Mouse (Mus musculus): ENCODE measurements around the gene Syne2.

Gene Syne2

DNA sequence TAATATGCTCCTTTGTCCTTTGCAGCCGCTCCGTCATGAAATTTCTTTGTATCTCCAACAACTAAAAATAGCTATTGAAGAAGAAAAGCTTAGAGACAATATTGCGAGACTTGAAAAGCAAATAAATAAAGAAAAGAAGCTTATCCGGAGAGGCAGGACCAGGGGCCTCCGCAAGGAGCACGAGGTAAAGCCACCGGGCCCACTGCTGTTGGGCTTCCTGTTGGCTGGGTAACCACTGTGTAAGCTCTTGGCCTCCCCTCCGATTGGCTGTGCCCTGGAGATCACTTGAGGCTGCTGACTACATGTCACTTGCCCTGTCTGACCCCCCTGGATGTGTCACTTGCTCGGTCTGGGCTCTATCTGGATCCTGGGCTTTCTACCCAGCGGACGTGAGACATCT is 105.0 kb downstream of the Syne2 start:
- in situ Hi-C loops (cut with MboI, MseI), result loop anchor here in 1 of 2 experiments (10.0 kb wide), 1 partner anchor 1248 kb away; no protein-coding TSS in a partner anchor

DNA sequence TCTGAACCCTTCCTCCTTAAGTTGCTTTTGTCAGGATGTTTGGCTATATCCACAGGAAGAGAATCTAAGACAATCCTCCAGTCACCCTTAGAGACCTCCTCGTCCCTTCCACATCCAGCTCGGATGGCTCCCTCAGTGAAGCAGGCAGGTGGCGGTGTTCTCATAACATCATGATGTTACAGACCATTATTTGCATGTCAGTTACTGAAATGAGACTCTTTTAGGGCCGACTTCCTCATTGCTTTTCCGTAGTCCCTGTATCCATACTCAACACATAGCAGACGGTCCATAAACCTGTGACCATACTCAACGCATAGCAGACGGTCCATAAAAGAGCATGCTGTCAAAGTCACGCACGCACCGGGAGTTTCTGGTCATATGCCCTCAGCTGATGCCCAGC is 106.9 kb downstream of the Syne2 start:
- in situ Hi-C loops (cut with MboI, MseI), result loop anchor here in 1 of 2 experiments (10.0 kb wide), 1 partner anchor 1250 kb away; no protein-coding TSS in a partner anchor

DNA sequence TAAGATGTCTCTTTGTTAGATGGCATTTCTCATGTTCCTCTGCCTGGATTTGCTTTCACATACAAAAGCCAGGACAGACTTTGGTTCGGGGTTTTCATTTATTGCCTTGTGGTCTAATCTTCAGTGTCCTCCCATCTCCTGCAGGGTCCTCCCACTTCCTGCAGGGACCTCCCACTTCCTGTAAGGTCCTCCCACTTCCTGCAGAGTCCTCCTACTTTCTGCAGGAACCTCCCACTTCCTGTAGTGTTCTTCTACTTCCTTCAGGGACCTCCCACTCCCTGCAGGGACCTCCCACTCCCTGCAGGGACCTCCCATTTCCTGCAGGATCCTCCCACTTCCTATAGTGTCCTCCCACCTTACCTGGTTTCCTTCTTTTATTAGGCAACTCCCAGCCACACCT is 109.7 kb downstream of the Syne2 start:
- in situ Hi-C loops (cut with MboI, MseI), result loop anchor here in 1 of 2 experiments (10.0 kb wide), 1 partner anchor 1253 kb away; no protein-coding TSS in a partner anchor

DNA sequence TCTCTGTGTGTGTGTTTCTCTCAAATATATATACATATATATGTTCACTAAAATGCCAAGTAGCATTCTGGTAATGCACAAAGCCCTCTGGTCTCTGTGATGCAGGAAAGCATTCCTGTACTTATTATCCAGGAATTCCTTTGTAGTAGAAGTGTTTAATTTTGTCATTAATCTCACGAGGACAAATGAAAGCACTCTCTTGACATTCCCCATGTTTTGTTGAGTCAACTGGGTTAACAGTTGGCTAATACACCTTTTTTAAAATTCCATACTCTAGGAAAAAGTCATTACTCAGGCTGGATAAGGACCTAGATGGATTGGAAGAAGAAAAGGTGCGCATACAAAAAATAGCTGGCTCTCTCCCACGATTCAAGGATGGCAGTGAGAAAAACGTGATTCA is 115.6 kb downstream of the Syne2 start:
- in situ Hi-C loops (cut with MboI, MseI), result no loop called here

DNA sequence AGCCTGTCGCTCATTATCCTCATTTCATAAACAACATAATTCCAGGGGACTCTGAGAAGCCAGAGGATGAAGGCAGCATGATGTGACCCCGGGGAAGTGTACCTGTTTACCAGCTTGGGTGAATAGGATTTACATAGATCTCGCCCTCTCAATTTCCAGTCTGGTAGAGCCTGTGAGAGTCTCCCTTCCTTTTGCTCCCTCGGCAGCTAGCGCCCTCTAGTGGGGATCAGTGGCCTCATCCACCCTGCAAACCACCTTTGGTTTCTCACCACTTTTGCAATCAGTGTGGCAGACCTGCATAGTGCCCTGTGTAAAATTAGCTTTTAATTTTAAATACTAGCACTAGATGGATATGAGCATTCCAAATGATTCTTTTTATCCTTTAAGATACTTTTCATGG is 133.4 kb downstream of the Syne2 start:
- in situ Hi-C loops (cut with MboI, MseI), result loop anchor here (5.0 to 10.0 kb wide), 3 partner anchors 51 to 164 kb away; no protein-coding TSS in a partner anchor

DNA sequence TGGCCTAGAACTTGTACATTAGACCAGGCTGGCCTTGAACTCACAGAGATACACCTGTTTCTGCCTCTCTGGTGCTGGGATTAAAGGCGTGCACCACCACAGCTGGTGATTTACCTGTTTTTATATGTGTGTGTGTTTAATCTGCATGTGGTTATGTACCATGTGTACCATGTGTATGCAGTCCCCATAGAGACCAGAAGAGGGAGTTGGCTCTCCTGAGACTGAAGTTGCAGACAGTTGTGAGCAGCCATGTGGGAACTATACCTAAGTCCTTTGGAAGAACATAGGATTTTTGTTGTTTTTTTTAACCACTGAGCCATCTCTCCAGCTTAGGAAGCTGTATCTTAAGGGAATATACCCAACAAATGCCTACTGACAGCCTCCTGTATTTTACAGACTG is 134.1 kb downstream of the Syne2 start:
- in situ Hi-C loops (cut with MboI, MseI), result loop anchor here (5.0 to 10.0 kb wide), 3 partner anchors 50 to 165 kb away; no protein-coding TSS in a partner anchor

DNA sequence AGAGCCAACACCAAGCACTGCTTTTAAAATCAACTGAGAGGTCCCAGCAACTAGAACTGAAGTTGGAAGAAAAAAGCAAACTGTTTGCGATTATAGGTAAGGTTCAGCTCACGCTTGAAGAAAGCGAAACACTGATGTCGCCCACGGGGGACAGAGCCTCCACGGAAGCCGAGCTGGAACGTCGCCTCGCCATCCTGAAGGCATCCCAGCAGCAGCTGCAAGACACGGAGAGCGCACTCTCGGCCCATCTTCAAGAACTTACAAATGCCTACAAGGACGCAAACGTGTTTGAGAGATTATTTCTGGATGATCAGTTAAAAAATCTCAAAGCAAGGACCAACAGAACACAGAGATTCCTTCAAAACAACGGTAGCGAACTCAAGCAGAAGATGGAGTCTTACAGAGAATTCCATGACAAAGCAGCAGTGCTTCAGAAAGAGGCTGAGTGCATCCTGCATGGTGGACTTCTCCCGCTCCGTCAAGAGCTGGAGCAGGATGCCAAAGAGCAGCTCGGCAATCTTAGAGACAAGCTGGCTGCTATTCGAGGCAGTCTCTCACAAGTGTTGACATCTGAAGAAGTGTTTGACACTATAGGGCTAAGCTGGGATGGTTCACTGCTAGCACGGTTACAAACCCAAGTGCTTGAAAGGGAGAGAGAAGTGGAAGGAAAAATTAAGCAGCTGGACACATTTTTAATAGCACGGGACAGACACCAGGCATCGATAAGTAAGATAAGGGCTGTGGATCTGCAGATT is 148.7 kb downstream of the Syne2 start:
- in situ Hi-C loops (cut with MboI, MseI), result loop anchor here in 1 of 2 experiments (5.0 kb wide), 1 partner anchor 36 kb away; no protein-coding TSS in a partner anchor

DNA sequence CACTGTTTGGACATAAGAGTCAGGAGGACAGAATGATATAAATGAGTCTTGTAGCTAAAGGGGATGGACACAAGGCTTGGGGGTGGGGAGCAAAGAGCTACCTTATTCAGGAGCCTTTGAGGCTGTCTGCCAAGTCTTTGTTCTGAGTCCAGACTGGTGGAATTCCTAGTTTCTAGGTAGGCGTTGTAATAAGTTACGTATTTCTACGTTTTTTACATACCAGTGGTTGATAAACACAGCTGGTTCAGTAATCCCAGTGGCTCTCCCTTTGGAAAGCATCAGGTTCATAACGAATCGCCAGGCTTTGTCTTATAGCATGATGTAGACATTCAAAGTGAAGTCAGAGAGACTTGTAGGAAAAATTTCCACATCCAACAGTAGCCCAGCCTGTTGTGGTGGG is 161.1 kb downstream of the Syne2 start:
- in situ Hi-C loops (cut with MboI, MseI), result no loop called here

DNA sequence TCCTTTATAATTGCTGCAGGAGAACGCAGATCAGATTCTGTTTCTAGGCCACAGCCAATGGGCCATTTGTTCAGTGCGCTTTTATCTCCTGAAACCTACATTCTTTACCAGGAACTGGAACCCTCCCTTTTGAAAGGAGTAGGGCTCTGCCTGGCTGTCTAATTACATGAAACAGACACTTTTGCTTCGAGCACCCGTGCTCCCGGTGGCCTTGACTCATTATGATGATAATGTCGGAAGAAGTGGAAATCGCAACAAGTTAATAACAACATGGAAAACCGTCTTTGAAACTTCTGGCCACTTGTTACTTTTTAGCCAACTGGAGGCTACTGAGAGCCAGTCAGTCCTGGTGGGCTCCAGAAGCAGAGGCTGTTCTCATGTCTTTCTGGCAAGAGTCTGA is 165.4 kb downstream of the Syne2 start:
- in situ Hi-C loops (cut with MboI, MseI), result no loop called here

DNA sequence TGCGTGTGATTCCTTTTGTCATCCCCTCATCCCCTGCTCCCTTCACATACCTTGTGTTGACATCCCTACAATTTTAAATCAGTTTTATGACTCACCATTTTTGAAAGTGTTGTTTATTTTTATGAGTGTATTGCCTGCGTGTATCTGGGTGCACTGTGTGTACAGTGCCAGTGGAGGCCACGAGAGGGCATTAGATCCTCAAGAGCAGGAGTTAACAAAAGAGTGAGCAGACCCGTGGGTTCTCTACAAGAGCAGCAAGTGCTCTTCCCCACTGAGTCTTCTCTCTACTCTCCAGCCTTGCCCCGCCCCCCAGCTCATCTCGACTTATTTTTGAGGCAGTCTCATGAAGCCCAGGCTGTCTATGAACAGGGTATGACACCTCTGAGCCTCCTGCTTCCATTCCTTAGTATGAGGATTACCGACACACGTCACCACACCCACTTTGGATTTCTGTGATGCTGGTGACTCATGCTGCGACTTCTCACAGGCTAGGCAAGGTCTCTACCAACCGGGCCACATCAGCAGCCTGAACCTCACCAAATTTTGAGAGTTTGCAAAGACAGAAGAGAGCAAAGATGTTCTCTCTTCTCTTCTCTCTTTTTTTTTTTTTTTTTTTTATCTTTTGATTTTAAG is 174.4 kb downstream of the Syne2 start:
- in situ Hi-C loops (cut with MboI, MseI), result no loop called here

DNA sequence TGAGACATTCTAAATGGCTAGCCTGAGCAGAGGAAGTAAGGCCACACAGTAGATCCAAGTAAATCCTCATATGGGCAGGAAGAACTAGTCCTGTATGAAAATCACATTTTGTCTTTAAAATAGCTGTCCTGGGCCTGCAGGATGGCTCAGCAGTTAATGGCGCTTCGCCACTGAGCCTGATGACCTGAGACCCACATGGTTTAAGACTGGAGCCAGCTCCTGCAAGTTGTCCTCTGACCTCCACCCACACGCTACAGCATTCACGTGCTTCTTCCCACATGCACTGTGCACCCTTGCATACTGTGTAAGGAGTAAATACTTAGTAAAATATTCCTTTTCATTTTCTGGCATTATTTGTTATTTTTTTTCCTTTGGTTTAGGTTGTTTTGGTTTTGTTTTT is 175.0 kb downstream of the Syne2 start:
- in situ Hi-C loops (cut with MboI, MseI), result no loop called here

DNA sequence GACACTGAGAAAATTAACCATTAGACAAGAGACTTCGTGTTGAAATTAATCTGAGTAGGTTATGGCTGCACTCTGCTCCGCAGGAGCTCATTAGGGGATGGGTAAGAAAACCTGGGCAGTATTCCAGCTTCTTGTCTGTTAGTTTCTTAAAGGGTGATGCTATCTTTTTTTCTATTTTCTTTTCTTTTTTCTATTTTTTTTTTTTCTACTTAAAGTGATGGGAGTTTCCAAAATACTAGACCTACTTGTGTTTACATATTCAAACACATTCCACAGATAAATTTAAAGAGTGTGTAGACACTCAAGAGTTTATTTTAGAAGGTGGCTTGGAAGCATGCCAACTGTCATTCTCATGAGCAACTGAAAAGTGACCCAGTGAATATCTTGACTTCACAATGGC is 177.2 kb downstream of the Syne2 start:
- in situ Hi-C loops (cut with MboI, MseI), result no loop called here

DNA sequence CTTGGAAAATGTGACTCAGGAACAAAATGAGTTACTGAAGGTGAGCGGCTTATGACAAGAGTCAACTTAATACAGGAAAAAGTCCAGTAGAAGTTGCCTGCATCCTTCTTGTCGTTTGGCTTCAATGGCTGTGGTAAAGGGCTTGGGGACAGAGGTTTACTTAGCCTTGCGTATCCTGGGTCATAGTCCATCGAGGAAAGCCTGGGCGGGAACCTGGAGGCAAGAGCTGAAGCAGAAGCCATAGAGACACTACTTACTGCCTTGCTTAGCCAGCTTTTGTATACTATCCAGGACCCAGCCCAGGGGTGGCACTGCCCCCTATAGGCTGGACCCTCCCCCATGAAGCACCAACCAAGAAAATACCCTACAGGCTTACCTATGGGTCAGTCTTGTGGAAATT is 179.6 kb downstream of the Syne2 start:
- in situ Hi-C loops (cut with MboI, MseI), result no loop called here

DNA sequence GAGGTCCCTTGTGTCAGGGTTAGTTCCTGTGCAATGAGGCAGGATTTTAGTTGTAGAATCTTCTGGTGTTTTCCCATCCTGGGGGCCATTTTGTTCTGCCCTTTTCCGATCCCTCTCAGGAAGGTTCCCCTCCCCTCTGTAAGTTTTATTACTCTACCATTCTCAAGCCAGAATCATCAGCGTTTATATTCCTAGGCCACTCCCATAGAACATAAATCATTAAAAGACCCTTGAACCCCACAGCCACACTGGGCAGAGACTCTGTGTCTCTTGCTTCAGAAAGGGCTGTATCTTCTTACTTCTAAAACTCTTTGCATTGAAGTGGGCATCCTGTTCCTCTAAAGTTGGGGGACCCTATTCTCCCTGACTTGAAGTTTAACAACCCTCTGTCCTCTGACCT is 180.5 kb downstream of the Syne2 start:
- in situ Hi-C loops (cut with MboI, MseI), result no loop called here

DNA sequence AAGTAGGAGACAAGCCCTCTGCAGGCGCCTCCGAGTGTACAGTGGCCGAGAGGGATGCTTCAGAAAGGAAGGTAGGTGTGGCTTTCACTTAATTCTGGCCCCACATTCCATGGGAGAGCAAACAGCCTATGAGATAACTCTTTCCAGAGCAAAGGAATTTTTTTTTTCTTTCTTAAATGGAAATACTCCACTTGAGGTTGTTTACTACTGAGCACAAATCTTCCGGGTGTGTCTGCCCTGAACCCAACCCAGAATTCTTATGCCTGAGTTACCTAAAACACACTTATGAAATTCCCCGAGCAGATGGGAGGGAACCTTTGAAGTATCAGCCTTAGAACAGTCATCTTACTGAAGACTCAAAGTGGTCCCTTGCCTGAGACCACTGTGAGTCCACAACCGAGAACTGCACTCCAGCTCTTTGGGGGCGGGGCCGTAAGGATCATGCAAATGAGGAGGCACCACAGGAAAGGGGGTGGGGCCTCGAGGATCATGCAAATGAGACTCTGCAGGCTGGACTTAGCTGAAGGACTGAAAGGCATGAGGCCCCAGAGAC is 186.8 kb downstream of the Syne2 start:
- in situ Hi-C loops (cut with MboI, MseI), result loop anchor here (5.0 kb wide), 2 partner anchors 37 to 52 kb away; no protein-coding TSS in a partner anchor

DNA sequence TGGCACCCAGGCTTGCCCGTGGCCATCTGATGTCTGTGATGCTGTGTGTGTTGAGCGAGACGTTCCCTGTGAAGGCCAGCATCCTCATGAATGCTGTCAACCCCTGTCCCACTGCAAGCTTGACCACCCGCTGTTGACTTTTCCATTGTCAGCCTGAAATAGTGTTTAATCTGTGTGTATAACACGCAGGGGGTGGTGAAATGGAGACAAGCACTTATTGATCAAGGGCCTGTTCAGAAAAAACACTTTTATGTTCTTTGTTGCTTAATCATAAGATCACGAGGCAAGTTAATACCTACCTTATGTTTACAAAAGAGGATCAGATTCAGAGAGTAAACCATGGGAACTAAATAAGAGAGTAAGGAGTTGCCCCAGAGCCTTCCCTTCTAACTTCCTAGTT is 191.1 kb downstream of the Syne2 start:
- in situ Hi-C loops (cut with MboI, MseI), result no loop called here

DNA sequence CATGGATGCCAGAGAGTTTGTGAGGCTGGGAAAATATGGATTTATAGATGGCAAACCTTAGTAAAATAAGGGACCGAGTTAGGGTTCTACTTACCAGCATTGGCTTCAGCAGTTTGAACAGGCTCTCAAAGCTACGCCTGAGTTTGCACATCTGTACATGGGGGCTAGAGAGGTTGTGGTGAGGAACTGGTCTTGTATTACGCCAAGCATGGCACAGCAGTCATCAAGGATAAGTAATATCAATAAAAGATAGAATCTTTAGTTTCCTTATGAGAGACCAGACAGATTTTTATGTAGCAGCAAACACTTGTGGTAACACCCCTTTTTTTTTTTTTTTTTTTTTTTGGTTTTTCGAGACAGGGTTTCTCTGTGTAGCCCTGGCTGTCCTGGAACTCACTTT is 194.9 kb downstream of the Syne2 start:
- in situ Hi-C loops (cut with MboI, MseI), result loop anchor here in 1 of 2 experiments (5.0 kb wide), 1 partner anchor 160 kb away; no protein-coding TSS in a partner anchor

DNA sequence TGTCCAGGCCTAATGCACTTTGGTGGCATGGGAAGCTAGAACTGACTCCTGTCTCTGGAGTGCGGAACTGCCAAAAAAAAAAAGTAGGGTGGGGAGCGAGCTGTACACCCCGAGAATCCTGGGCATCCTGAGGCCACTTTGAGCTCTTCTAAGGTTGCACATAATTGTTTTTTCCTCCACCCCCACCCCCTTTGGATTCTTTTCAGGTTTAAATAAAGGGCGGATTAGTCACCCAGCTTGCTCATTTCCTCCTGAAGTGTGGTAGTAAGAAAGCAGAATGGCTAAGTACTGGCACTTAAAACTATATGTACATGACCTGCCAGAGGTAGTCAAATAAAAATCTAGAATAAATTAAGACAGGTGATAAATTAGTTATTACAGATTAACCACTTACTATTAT is 195.5 kb downstream of the Syne2 start:
- in situ Hi-C loops (cut with MboI, MseI), result loop anchor here in 1 of 2 experiments (5.0 kb wide), 1 partner anchor 159 kb away; no protein-coding TSS in a partner anchor

DNA sequence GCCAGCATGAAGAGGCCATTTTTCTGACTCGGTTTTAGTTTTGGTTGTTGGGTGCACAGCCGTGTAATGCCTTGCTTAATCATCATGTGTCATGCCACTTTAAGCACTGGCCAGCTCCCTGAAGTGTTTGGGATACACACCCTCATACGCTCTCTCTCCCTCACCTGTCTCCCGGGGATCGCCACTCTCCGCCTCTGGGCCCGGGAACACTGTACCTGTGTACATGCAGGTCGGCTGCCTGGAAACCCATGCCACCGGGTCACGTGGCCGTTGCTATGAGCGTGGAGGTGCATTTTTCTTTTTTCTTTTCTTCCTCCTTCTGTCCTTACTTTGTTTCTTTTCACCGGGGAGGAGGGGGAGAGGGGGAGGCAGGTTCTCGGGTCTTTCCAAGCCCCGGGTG is 197.1 kb downstream of the Syne2 start:
- in situ Hi-C loops (cut with MboI, MseI), result loop anchor here in 1 of 2 experiments (5.0 kb wide), 1 partner anchor 172 kb away; no protein-coding TSS in a partner anchor

DNA sequence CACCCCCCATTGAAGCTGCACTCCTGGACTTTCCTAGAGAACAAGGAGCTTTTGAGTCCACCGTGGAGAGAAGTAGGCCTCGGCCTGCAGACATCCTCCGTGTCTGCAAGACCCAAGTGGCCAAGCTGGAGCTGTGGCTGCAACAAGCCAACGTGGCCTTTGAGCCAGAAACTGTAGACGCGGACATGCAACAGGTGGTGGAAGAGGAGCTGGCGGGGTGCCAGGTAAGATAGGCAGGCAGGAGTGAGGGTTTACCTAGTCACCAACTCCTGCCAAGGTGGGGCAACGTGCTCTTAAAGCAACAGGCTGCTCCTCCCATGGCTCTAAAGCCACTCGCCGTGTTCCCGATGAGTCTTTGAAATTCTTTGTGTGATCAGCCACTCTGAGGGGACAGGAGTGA is 197.6 kb downstream of the Syne2 start:
- in situ Hi-C loops (cut with MboI, MseI), result loop anchor here in 1 of 2 experiments (5.0 kb wide), 1 partner anchor 172 kb away; no protein-coding TSS in a partner anchor

DNA sequence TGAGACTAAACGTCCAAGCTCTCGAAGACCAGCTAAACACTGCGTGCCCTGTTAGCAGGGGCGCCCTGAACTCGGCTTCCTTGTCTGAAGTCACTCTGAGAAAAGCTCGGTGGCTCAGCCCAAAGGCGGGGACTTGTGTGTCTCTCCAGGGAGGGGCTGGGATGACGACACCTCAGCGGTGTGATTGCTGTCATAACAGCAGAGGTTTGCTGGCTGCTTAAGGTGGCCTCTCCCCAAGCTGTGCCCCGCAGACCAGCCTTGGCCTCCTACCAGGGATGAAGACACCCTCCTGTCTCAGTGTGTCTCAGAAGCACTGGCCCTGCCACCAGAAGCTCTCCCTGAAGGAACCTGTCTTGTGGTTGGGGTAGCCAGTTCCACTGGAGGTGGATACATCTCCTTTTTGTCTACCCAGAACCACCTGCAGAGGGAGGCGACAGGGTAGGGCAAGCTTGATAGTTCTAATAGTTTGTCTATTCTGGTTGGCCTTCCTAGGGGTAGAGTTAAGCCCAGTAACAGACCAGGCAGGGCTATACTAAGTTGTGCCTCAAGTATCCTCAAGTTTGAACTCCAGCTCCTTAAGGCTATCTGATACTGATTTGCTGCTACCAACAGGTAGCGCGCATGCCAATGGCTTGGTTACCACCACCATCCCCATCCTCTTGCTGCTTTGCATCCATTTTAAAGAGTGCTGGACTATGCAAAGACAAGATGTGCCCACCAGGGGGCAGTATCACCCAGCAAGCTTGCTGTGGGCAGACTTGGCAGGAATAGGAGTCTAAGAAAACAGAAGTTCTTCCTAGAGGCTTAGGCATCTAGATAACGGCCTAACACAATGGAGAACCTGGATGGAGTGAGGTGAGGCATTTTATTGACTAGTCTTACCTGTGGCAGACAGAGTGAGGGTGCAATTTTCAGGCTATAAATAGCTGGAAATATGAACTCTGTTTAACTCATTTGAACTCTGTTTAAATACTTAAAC is 198.5 kb downstream of the Syne2 start:
- in situ Hi-C loops (cut with MboI, MseI), result loop anchor here in 1 of 2 experiments (5.0 kb wide), 1 partner anchor 171 kb away; no protein-coding TSS in a partner anchor
